Mouse (Mus musculus): Measurements from ENCODE around the gene Zbtb7b. TPM values are rescaled to one million over a fixed set of nuclear protein-coding genes. Genes with fewer than 3 reads are reported as not detected.

The Zbtb7b gene
- polyA plus RNA-seq, 1 experiment from 2014 or later, result 8.0 TPM

- Histone ChIP-seq H3K27ac (ENCODE audit: low read length) (peak overlapping the region; percentile 60), H3K4me3 (replicated peaks; ENCODE audit: low read length) (peak overlapping the region; percentile 81), H3K4me1 (ENCODE audit: control insufficient read depth, insufficient read depth, low read length) (0 out of 2 replicates have a peak, but pooled peaks cover 6% of the 10 kb centered on the region), H3K4me2 (ENCODE audit: low read depth, low read length) (peak overlapping the region; percentile 96), H3K27me3 (ENCODE audit: control insufficient read depth, insufficient read depth, low read length) (no peaks in the 10 kb centered on the region), H3K9me3 (replicated peaks; ENCODE audit: control insufficient read depth, low read length) (no peaks in the 10 kb centered on the region), H3K36me3 (ENCODE audit: control insufficient read depth, insufficient read depth, low read length) (no peaks in the 10 kb centered on the region), H3K9ac (ENCODE audit: low read length) (peak overlapping the region; percentile 78)
- WGBS, result 2% methylated on average over 38 of the region's 38 CpGs
- peak; percentile 24 for ATAC-seq (ENCODE audit: insufficient read depth, low FRiP score)
Measured at GRCm38 (mm10) chr3:89348911-89349868, 45.4 kb downstream of the Zbtb7b start.

GRCm38 (mm10) chr3:89347916-89348315 is 46.7 kb downstream of the Zbtb7b start:
- Histone ChIP-seq H3K9ac (ENCODE audit: low read length) (no peak overlapping the region), H3K9me3 (replicated peaks; ENCODE audit: control insufficient read depth, low read length) (no peaks in the 10 kb centered on the region), H3K4me1 (ENCODE audit: control insufficient read depth, insufficient read depth, low read length) (0 out of 2 replicates have a peak, but pooled peaks cover 6% of the 10 kb centered on the region), H3K27ac (ENCODE audit: low read length) (peak overlapping the region; percentile 60; the same call in 1 of the 2 replicates), H3K36me3 (ENCODE audit: control insufficient read depth, insufficient read depth, low read length) (peaks cover 5% of the 10 kb centered on the region; the same call in 1 of the 2 replicates), H3K27me3 (ENCODE audit: control insufficient read depth, insufficient read depth, low read length) (no peaks in the 10 kb centered on the region), H3K4me3 (replicated peaks; ENCODE audit: low read length) (no peak overlapping the region), H3K4me2 (ENCODE audit: low read depth, low read length) (peak overlapping the region; percentile 96; the same call in 1 of the 2 replicates)
- WGBS, result 95% methylated on average over 1 of the region's 1 CpGs
- ATAC-seq (ENCODE audit: insufficient read depth, low FRiP score), result no peak

- no peak for ATAC-seq (ENCODE audit: insufficient read depth, low FRiP score)
- no peak overlapping the region for H3K27ac ChIP-seq (ENCODE audit: low read length)
- WGBS, result 76% methylated on average over 10 of the region's 10 CpGs
Measured at GRCm38 (mm10) chr3:89346815-89347540, 47.6 kb downstream of the Zbtb7b start.

GRCm38 (mm10) chr3:89343279-89343678 is 51.3 kb downstream of the Zbtb7b start:
- 85% methylated on average over 7 of the region's 7 CpGs for WGBS
- H3K36me3 ChIP-seq (ENCODE audit: control insufficient read depth, insufficient read depth, low read length), result peaks cover 5% of the 10 kb centered on the region; the same call in 1 of the 2 replicates

More at GRCm38 (mm10) chr3:89346815-89347540, 47.6 kb downstream of the Zbtb7b start:
- Histone ChIP-seq H3K4me2 (ENCODE audit: low read depth, low read length) (no peak overlapping the region), H3K9me3 (replicated peaks; ENCODE audit: control insufficient read depth, low read length) (no peaks in the 10 kb centered on the region), H3K9ac (ENCODE audit: low read length) (no peak overlapping the region), H3K4me3 (replicated peaks; ENCODE audit: low read length) (no peak overlapping the region), H3K4me1 (ENCODE audit: control insufficient read depth, insufficient read depth, low read length) (0 out of 2 replicates have a peak, but pooled peaks cover 6% of the 10 kb centered on the region), H3K36me3 (ENCODE audit: control insufficient read depth, insufficient read depth, low read length) (peaks cover 5% of the 10 kb centered on the region; the same call in 1 of the 2 replicates), H3K27me3 (ENCODE audit: control insufficient read depth, insufficient read depth, low read length) (no peaks in the 10 kb centered on the region)

GRCm38 (mm10) chr3:89341794-89342193 is 52.8 kb downstream of the Zbtb7b start:
- no peaks in the 10 kb centered on the region for H3K27me3 ChIP-seq (ENCODE audit: control insufficient read depth, insufficient read depth, low read length)
- peaks cover 5% of the 10 kb centered on the region; the same call in 1 of the 2 replicates for H3K36me3 ChIP-seq (ENCODE audit: control insufficient read depth, insufficient read depth, low read length)
- H3K9me3 ChIP-seq (replicated peaks; ENCODE audit: control insufficient read depth, low read length), result no peaks in the 10 kb centered on the region
- H3K27ac ChIP-seq (ENCODE audit: low read length), result no peak overlapping the region
- H3K4me3 ChIP-seq (replicated peaks; ENCODE audit: low read length), result no peak overlapping the region
- WGBS, result 83% methylated on average over 4 of the region's 4 CpGs
- no peak for ATAC-seq (ENCODE audit: insufficient read depth, low FRiP score)
- H3K4me1 ChIP-seq (ENCODE audit: control insufficient read depth, insufficient read depth, low read length), result peaks cover 27% of the 10 kb centered on the region
- H3K4me2 ChIP-seq (ENCODE audit: low read depth, low read length), result no peak overlapping the region
- no peak overlapping the region for H3K9ac ChIP-seq (ENCODE audit: low read length)

More at GRCm38 (mm10) chr3:89343279-89343678, 51.3 kb downstream of the Zbtb7b start:
- no peak for ATAC-seq (ENCODE audit: insufficient read depth, low FRiP score)
- Histone ChIP-seq H3K9me3 (replicated peaks; ENCODE audit: control insufficient read depth, low read length) (no peaks in the 10 kb centered on the region), H3K27ac (ENCODE audit: low read length) (no peak overlapping the region), H3K27me3 (ENCODE audit: control insufficient read depth, insufficient read depth, low read length) (no peaks in the 10 kb centered on the region), H3K4me3 (replicated peaks; ENCODE audit: low read length) (no peak overlapping the region), H3K4me2 (ENCODE audit: low read depth, low read length) (no peak overlapping the region), H3K9ac (ENCODE audit: low read length) (no peak overlapping the region), H3K4me1 (ENCODE audit: control insufficient read depth, insufficient read depth, low read length) (peaks cover 23% of the 10 kb centered on the region)

- H3K27me3 ChIP-seq (ENCODE audit: control insufficient read depth, insufficient read depth, low read length), result no peaks in the 10 kb centered on the region
- peaks cover 39% of the 10 kb centered on the region for H3K4me1 ChIP-seq (ENCODE audit: control insufficient read depth, insufficient read depth, low read length)
- H3K4me3 ChIP-seq (replicated peaks; ENCODE audit: low read length), result peak overlapping the region; percentile 25; the same call in 1 of the 2 replicates
- peak overlapping the region; percentile 52 for H3K4me2 ChIP-seq (ENCODE audit: low read depth, low read length)
- peaks cover 5% of the 10 kb centered on the region; the same call in 1 of the 2 replicates for H3K36me3 ChIP-seq (ENCODE audit: control insufficient read depth, insufficient read depth, low read length)
- H3K27ac ChIP-seq (ENCODE audit: low read length), result no peak overlapping the region
- H3K9me3 ChIP-seq (replicated peaks; ENCODE audit: control insufficient read depth, low read length), result no peaks in the 10 kb centered on the region
- H3K9ac ChIP-seq (ENCODE audit: low read length), result peak overlapping the region; percentile 55; the same call in 1 of the 2 replicates
- 5% methylated on average over 11 of the region's 11 CpGs for WGBS
- ATAC-seq (ENCODE audit: insufficient read depth, low FRiP score), result 0 out of 2 replicates have a peak, but pooled peaks have one; percentile 4
Measured at GRCm38 (mm10) chr3:89340465-89340864, 54.1 kb downstream of the Zbtb7b start.

- Histone ChIP-seq H3K4me2 (ENCODE audit: low read depth, low read length) (no peak overlapping the region; the same call in 1 of the 2 replicates), H3K27me3 (ENCODE audit: control insufficient read depth, insufficient read depth, low read length) (no peaks in the 10 kb centered on the region), H3K4me3 (replicated peaks; ENCODE audit: low read length) (no peak overlapping the region), H3K9ac (ENCODE audit: low read length) (no peak overlapping the region), H3K27ac (ENCODE audit: low read length) (peak overlapping the region; percentile 89; the same call in 1 of the 2 replicates), H3K36me3 (ENCODE audit: control insufficient read depth, insufficient read depth, low read length) (peaks cover 5% of the 10 kb centered on the region; the same call in 1 of the 2 replicates), H3K4me1 (ENCODE audit: control insufficient read depth, insufficient read depth, low read length) (peaks cover 39% of the 10 kb centered on the region), H3K9me3 (replicated peaks; ENCODE audit: control insufficient read depth, low read length) (no peaks in the 10 kb centered on the region)
- ATAC-seq (ENCODE audit: insufficient read depth, low FRiP score), result no peak
- 26% methylated on average over 8 of the region's 8 CpGs for WGBS
Measured at GRCm38 (mm10) chr3:89339416-89339815, 55.2 kb downstream of the Zbtb7b start.

GRCm38 (mm10) chr3:89337721-89338578 is 56.6 kb downstream of the Zbtb7b start, which contains the start of gene Efna4:
Gene Efna4 (minus strand): TSS chr3:89338028.
- peak within 1 kb of the TSS; percentile 89 for H3K27ac ChIP-seq (ENCODE audit: low read length)
- under 1% methylated on average over 43 of the region's 44 CpGs for WGBS
- H3K27me3 ChIP-seq (ENCODE audit: control insufficient read depth, insufficient read depth, low read length), result no peaks in the 10 kb centered on the region
- no peaks in the 10 kb centered on the region for H3K9me3 ChIP-seq (replicated peaks; ENCODE audit: control insufficient read depth, low read length)
- peak within 1 kb of the TSS; percentile 92 for H3K9ac ChIP-seq (ENCODE audit: low read length)
- peaks cover 39% of the 10 kb centered on the region for H3K4me1 ChIP-seq (ENCODE audit: control insufficient read depth, insufficient read depth, low read length)
- peak within 1 kb of the TSS; percentile 78 for H3K4me3 ChIP-seq (replicated peaks; ENCODE audit: low read length)
- H3K36me3 ChIP-seq (ENCODE audit: control insufficient read depth, insufficient read depth, low read length), result no peaks in the 10 kb centered on the region; the same call in 1 of the 2 replicates
- peak within 1 kb of the TSS; percentile 68 for H3K4me2 ChIP-seq (ENCODE audit: low read depth, low read length)
- ATAC-seq (ENCODE audit: insufficient read depth, low FRiP score), result peak; percentile 86

Measured in stomach, embryonic 16.5 days (tissue).